Mouse (Mus musculus): ENCODE results near the gene Prpf4. TPM values are rescaled to one million over a fixed set of nuclear protein-coding genes. Genes with fewer than 3 reads are reported as not detected.

Prpf4 gene
- polyA plus RNA-seq, 1 experiment from 2014 or later, result 28.0 TPM

GRCm38 (mm10) chr4:62383207-62383606, 25.4 kb upstream of the Prpf4 start:
- ATAC-seq (ENCODE audit: low FRiP score), result no peak

GRCm38 (mm10) chr4:62383752-62384151, 24.8 kb upstream of the Prpf4 start:
- Histone ChIP-seq H3K9ac (ENCODE audit: low read length) (no peak overlapping the region), H3K27me3 (ENCODE audit: control insufficient read depth, insufficient read depth, low read length) (no peaks in the 10 kb centered on the region), H3K36me3 (ENCODE audit: control insufficient read depth, insufficient read depth, low read length) (peaks cover 5% of the 10 kb centered on the region), H3K9me3 (ENCODE audit: control insufficient read depth, low read length) (no peaks in the 10 kb centered on the region), H3K4me2 (no peak overlapping the region), H3K4me3 (ENCODE audit: low read depth, low read length) (no peak overlapping the region), H3K4me1 (ENCODE audit: control insufficient read depth, insufficient read depth, low read length) (no peaks in the 10 kb centered on the region), H3K27ac (ENCODE audit: low read depth, low read length) (no peak overlapping the region)
- WGBS, result 88% methylated on average over 7 of the region's 7 CpGs
- no peak for ATAC-seq (ENCODE audit: low FRiP score)
- DNase-seq (ENCODE audit: low spot score, missing footprints), result no peak

More at GRCm38 (mm10) chr4:62383207-62383606, 25.4 kb upstream of the Prpf4 start:
- H3K27me3 ChIP-seq (ENCODE audit: control insufficient read depth, insufficient read depth, low read length), result no peaks in the 10 kb centered on the region
- no peaks in the 10 kb centered on the region for H3K4me1 ChIP-seq (ENCODE audit: control insufficient read depth, insufficient read depth, low read length)
- 92% methylated on average over 6 of the region's 6 CpGs for WGBS
- no peaks in the 10 kb centered on the region; the same call in 1 of the 2 replicates for H3K36me3 ChIP-seq (ENCODE audit: control insufficient read depth, insufficient read depth, low read length)
- H3K4me2 ChIP-seq, result no peak overlapping the region
- no peak for DNase-seq (ENCODE audit: low spot score, missing footprints)
- no peaks in the 10 kb centered on the region for H3K9me3 ChIP-seq (ENCODE audit: control insufficient read depth, low read length)
- no peak overlapping the region for H3K27ac ChIP-seq (ENCODE audit: low read depth, low read length)
- no peak overlapping the region for H3K4me3 ChIP-seq (ENCODE audit: low read depth, low read length)
- H3K9ac ChIP-seq (ENCODE audit: low read length), result no peak overlapping the region

- DNase-seq (ENCODE audit: low spot score, missing footprints) (no peak), ATAC-seq (ENCODE audit: low FRiP score) (no peak)
- 89% methylated on average over 1 of the region's 1 CpGs for WGBS
- H3K9ac ChIP-seq (ENCODE audit: low read length), result no peak overlapping the region
- H3K4me3 ChIP-seq (ENCODE audit: low read depth, low read length), result no peak overlapping the region
- H3K9me3 ChIP-seq (ENCODE audit: control insufficient read depth, low read length), result no peaks in the 10 kb centered on the region
- H3K27me3 ChIP-seq (ENCODE audit: control insufficient read depth, insufficient read depth, low read length), result no peaks in the 10 kb centered on the region
- H3K27ac ChIP-seq (ENCODE audit: low read depth, low read length), result no peak overlapping the region
- H3K4me1 ChIP-seq (ENCODE audit: control insufficient read depth, insufficient read depth, low read length), result no peaks in the 10 kb centered on the region
- peaks cover 5% of the 10 kb centered on the region for H3K36me3 ChIP-seq (ENCODE audit: control insufficient read depth, insufficient read depth, low read length)
- H3K4me2 ChIP-seq, result no peak overlapping the region
Measured at GRCm38 (mm10) chr4:62384159-62384558, 24.4 kb upstream of the Prpf4 start.

- H3K36me3 ChIP-seq (ENCODE audit: control insufficient read depth, insufficient read depth, low read length), result peaks cover 5% of the 10 kb centered on the region
- no peak for DNase-seq (ENCODE audit: low spot score, missing footprints)
- H3K4me3 ChIP-seq (ENCODE audit: low read depth, low read length), result no peak overlapping the region
- H3K27ac ChIP-seq (ENCODE audit: low read depth, low read length), result no peak overlapping the region
- H3K27me3 ChIP-seq (ENCODE audit: control insufficient read depth, insufficient read depth, low read length), result no peaks in the 10 kb centered on the region
- no peaks in the 10 kb centered on the region for H3K4me1 ChIP-seq (ENCODE audit: control insufficient read depth, insufficient read depth, low read length)
- no peaks in the 10 kb centered on the region for H3K9me3 ChIP-seq (ENCODE audit: control insufficient read depth, low read length)
- WGBS, result 97% methylated on average over 7 of the region's 7 CpGs
- no peak overlapping the region for H3K4me2 ChIP-seq
- H3K9ac ChIP-seq (ENCODE audit: low read length), result no peak overlapping the region
- ATAC-seq (ENCODE audit: low FRiP score), result no peak
Measured at GRCm38 (mm10) chr4:62385439-62385838, 23.2 kb upstream of the Prpf4 start.

GRCm38 (mm10) chr4:62389592-62390512, 18.7 kb upstream of the Prpf4 start:
- H3K36me3 ChIP-seq (ENCODE audit: control insufficient read depth, insufficient read depth, low read length), result peaks cover 5% of the 10 kb centered on the region
- ATAC-seq (ENCODE audit: low FRiP score), result no peak
- H3K4me2 ChIP-seq, result no peak overlapping the region
- no peaks in the 10 kb centered on the region for H3K4me1 ChIP-seq (ENCODE audit: control insufficient read depth, insufficient read depth, low read length)
- H3K9me3 ChIP-seq (ENCODE audit: control insufficient read depth, low read length), result no peaks in the 10 kb centered on the region
- H3K27ac ChIP-seq (ENCODE audit: low read depth, low read length), result no peak overlapping the region
- no peak overlapping the region for H3K9ac ChIP-seq (ENCODE audit: low read length)
- no peak for DNase-seq (ENCODE audit: low spot score, missing footprints)
- 88% methylated on average over 5 of the region's 5 CpGs for WGBS
- no peak overlapping the region for H3K4me3 ChIP-seq (ENCODE audit: low read depth, low read length)
- no peaks in the 10 kb centered on the region for H3K27me3 ChIP-seq (ENCODE audit: control insufficient read depth, insufficient read depth, low read length)

- H3K27me3 ChIP-seq (ENCODE audit: control insufficient read depth, insufficient read depth, low read length), result no peaks in the 10 kb centered on the region
- ATAC-seq (ENCODE audit: low FRiP score) (no peak), DNase-seq (ENCODE audit: low spot score, missing footprints) (no peak)
- H3K36me3 ChIP-seq (ENCODE audit: control insufficient read depth, insufficient read depth, low read length), result peaks cover 5% of the 10 kb centered on the region
- H3K4me2 ChIP-seq, result no peak overlapping the region
- H3K9ac ChIP-seq (ENCODE audit: low read length), result no peak overlapping the region
- 91% methylated on average over 7 of the region's 7 CpGs for WGBS
- no peak overlapping the region for H3K27ac ChIP-seq (ENCODE audit: low read depth, low read length)
- H3K4me3 ChIP-seq (ENCODE audit: low read depth, low read length), result no peak overlapping the region
- no peaks in the 10 kb centered on the region for H3K9me3 ChIP-seq (ENCODE audit: control insufficient read depth, low read length)
- H3K4me1 ChIP-seq (ENCODE audit: control insufficient read depth, insufficient read depth, low read length), result no peaks in the 10 kb centered on the region
Measured at GRCm38 (mm10) chr4:62391892-62392291, 16.7 kb upstream of the Prpf4 start.

GRCm38 (mm10) chr4:62393459-62393858, 15.1 kb upstream of the Prpf4 start:
- ATAC-seq (ENCODE audit: low FRiP score), result peak; percentile 71

GRCm38 (mm10) chr4:62395806-62396205, 12.8 kb upstream of the Prpf4 start:
- no peaks in the 10 kb centered on the region for H3K9me3 ChIP-seq (ENCODE audit: control insufficient read depth, low read length)
- no peak for DNase-seq (ENCODE audit: low spot score, missing footprints)
- H3K9ac ChIP-seq (ENCODE audit: low read length), result no peak overlapping the region
- no peak overlapping the region for H3K4me2 ChIP-seq
- no peak overlapping the region for H3K4me3 ChIP-seq (ENCODE audit: low read depth, low read length)
- no peaks in the 10 kb centered on the region for H3K27me3 ChIP-seq (ENCODE audit: control insufficient read depth, insufficient read depth, low read length)
- H3K36me3 ChIP-seq (ENCODE audit: control insufficient read depth, insufficient read depth, low read length), result peaks cover 12% of the 10 kb centered on the region; the same call in 1 of the 2 replicates
- no peaks in the 10 kb centered on the region for H3K4me1 ChIP-seq (ENCODE audit: control insufficient read depth, insufficient read depth, low read length)
- H3K27ac ChIP-seq (ENCODE audit: low read depth, low read length), result no peak overlapping the region
- no peak for ATAC-seq (ENCODE audit: low FRiP score)
- 96% methylated on average over 1 of the region's 1 CpGs for WGBS

More at GRCm38 (mm10) chr4:62393459-62393858, 15.1 kb upstream of the Prpf4 start:
- Histone ChIP-seq H3K9me3 (ENCODE audit: control insufficient read depth, low read length) (no peaks in the 10 kb centered on the region), H3K4me3 (ENCODE audit: low read depth, low read length) (no peak overlapping the region), H3K4me1 (ENCODE audit: control insufficient read depth, insufficient read depth, low read length) (no peaks in the 10 kb centered on the region), H3K27me3 (ENCODE audit: control insufficient read depth, insufficient read depth, low read length) (no peaks in the 10 kb centered on the region), H3K9ac (ENCODE audit: low read length) (no peak overlapping the region), H3K36me3 (ENCODE audit: control insufficient read depth, insufficient read depth, low read length) (peaks cover 8% of the 10 kb centered on the region; the same call in 1 of the 2 replicates), H3K27ac (ENCODE audit: low read depth, low read length) (peak overlapping the region; percentile 51; the same call in 1 of the 2 replicates), H3K4me2 (no peak overlapping the region)
- 34% methylated on average over 6 of the region's 6 CpGs for WGBS
- DNase-seq (ENCODE audit: low spot score, missing footprints), result no peak

- Histone ChIP-seq H3K27ac (ENCODE audit: low read depth, low read length) (no peak overlapping the region), H3K4me1 (ENCODE audit: control insufficient read depth, insufficient read depth, low read length) (no peaks in the 10 kb centered on the region), H3K9me3 (ENCODE audit: control insufficient read depth, low read length) (no peaks in the 10 kb centered on the region), H3K4me2 (no peak overlapping the region), H3K27me3 (ENCODE audit: control insufficient read depth, insufficient read depth, low read length) (no peaks in the 10 kb centered on the region), H3K9ac (ENCODE audit: low read length) (no peak overlapping the region), H3K4me3 (ENCODE audit: low read depth, low read length) (no peak overlapping the region), H3K36me3 (ENCODE audit: control insufficient read depth, insufficient read depth, low read length) (peaks cover 14% of the 10 kb centered on the region; the same call in 1 of the 2 replicates)
- ATAC-seq (ENCODE audit: low FRiP score) (no peak), DNase-seq (ENCODE audit: low spot score, missing footprints) (no peak)
- WGBS, result 86% methylated on average over 4 of the region's 4 CpGs
Measured at GRCm38 (mm10) chr4:62397616-62398365, 10.8 kb upstream of the Prpf4 start.
